Mouse (Mus musculus) cerebellum, adult (tissue): ENCODE measurements around the gene Mtfr2.

Experiments
- ATAC-seq: cut with Nextera tagmentation; 2 replicates; pipeline ENCODE4 v1.9.2; 2017; ENCODE audit warnings: mild to moderate bottlenecking, moderate library complexity, mixed read lengths; ENCODE audit not compliant: insufficient number of reproducible peaks, low FRiP score, low TSS enrichment

The Mtfr2 gene

DNA sequence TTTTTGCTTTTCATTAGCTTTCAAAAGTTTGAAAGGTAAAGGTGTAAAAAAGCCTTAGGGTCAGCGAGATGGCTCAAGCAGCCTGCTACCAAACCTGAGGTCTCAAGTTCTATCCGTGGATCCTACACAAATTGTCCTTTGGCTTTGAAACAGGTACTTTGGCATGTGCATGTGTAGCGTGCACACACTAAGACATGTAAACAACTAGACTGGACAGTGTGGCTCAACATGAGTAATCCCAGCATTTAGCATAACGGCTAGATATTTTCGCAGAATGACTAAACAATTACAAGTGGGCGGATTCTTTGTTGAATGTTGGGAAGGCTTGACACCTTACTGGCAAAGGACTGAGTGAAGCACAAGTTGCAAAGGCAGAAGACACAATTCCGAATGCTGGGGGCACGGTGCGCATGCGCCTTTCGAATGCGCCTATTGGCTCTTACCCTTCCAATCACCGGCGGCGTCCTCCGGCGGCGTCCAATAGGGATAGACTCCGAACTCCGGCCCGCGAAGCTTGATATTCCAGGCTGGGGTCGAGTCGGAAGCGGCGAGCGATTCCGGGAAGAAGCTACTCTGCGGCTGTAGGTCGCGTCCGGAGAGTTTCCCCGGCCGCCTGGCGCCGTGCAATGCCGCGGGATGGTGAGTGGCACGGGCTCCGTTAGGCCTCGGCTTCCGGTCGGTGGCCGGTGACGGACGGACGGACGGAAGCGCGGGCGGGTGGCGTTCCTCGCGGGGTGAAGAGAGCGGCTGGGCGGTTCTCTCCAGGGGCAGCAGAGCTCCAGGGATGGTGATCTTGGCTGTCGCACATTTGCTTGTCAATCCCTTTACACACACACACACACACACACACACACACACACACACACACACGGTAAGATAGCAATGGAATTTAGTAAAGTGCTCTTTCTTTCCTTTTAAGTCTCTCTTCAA is at the start of gene Mtfr2:
Mtfr2 (plus strand) TSS at position 486 of the 930 bp plus-strand sequence.
- ATAC-seq, result peak; percentile 98

DNA sequence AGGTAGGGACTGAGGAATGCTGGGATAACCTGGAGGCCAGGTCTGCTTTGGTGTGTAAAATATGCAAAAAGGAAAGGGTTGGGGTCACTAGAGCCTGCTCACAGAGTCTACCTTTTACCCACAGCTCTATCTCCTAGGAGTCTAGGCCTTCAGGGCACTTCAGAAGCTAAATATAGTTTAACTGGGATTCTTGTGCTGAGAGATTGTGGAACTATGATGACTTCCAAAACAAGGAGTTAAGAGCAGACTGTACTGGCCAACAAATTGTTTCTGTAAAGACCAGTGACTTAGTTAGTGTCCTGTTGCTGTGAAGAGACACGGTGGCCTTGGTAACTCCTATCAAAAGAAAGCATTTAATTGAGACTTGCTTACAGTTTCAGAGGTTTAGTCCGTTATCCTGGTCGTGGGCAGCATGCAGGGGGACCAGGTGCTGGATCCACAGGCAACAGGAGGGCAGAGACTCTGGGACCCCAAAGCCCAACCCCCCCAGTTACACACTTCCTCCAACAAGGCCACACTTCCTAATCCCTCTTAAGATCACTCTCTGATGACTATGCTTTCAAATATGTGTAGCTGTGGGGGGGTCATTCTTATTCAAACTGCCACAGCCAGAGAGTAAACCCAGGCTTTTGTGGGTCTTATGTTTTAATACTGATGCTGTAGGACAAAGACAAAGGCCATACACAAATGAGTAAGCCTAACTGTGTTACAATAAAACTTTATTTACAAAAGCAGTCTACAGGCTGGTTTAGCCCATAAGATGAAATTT is 49.2 kb upstream of the Mtfr2 start:
- ATAC-seq, result no peak

DNA sequence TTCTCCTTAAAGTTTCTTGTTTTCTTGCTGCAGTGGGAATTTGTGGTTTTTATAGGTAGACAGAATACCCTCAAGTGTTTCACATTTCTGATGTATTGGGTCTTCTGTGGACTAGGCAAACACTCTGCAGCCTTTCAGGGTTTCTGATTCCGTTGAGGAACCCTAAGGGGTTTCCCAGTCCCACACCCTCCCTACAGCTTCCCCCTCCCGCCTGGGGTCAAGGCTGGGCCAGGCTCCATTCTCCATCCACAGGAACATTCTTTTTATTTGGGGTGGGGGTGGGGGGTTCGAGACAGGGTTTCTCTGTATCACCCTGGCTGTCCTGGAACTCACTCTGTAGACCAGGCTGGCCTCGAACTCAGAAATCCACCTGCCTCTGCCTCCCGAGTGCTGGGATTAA is 48.5 kb upstream of the Mtfr2 start:
- no peak for ATAC-seq

DNA sequence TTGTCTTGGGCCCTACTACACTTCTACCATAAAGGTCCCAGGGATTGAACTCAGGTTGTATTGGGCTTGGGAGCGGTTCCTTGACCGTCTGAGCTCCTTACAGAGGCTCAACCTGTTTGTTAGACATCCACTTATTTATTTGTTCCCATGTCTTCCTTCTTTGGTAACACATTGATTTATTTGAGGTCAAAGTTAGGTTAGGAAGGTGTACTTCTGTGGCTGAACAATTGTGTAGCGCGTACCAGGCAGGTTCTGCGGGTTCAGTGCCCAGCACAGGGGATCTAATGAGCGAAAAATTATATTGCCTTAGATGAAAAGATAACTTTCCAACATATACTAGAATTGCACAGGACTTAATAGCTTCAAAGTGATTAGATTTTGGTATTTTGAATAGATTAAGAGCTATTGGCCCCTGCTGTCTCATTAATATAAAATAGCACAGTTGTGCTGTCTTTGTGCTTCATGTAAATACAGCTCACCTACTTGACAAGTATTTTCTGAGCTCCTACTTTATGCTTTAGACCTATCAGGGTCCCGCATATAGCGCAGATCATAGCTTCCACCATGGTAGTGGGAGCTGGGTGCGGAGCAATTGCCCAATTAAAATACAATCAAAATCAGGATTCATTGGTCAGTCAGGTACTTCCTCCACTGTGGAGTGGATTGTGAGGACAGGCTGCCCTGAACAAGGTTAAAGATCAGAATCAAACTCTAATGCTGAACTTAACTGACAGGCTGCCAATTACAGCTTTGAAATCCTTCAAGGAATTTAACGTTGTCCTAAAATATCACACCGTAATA is 36.4 kb upstream of the Mtfr2 start:
- no peak; the same call in 1 of the 2 replicates for ATAC-seq

DNA sequence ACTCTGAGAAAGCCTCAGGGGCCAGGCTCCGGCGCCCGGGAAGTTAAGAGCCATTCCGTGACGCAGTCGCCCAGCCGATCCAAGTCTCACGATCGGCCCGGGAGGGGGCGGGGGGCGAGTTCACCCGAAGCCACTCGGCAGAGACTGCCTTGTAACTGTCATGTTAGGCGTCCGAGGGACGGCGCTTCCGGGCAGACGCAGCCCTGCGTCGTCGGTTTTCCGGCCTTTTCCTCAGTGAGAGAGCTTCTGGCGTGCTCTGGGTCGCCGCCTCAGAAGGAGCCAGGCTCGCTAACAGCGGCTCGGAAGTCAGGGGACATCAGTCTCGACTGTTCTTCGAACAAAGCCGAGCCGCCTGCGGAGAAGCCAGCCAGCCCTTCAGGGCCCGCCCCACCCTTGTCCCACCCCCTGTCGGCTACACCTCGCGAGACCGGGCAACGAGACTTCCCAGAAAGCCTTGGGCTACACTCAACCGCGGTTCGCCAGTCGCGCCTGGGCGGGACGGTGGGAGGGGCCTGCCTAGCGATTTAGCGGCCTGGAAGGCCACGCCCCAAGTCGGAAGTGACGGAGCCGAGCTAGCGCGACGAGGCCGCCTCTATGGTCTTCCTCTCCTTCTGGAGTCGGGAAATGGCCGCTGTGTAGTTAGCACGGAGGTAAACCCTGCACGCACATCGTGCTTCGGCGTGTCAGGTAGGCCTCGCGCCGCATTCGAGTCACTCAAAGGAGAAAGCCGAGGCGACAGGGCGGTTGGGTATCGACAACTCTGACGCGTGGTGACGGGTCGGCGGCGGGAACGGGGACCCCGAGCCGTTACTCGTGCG is 35.4 kb upstream of the Mtfr2 start, which contains the start of gene Bclaf1:
Bclaf1 (plus strand) TSS at position 552 of the 818 bp plus-strand sequence.
- ATAC-seq, result peak; percentile 95

DNA sequence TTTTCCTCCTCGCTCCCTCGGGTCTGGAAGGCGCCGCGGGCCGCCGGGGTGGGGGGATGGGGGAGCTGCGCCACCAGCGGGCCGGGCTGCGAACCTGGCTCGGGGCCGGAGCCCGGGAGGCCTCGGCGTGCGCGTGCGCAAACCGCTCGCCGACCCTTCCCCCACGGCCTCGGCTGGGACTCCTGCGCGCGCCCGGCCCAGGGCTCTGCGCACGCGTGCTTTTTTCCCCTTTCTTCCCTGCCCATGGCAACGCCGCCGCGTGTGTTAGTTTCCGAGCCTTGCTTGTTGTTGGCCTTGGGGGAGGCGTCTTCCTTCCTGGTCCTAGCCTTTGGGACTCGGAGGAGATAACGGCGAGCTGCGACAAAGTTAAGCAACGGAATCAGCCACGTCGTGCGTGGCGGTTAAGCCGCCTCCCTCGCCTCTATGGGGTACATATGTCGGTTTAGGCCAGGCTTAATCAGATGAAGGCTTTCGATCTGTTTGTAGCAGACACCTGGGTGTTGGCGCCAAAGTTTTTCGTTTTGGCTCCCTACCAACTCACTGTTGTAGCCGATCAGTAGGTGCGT is 34.8 kb upstream of the Mtfr2 start:
- peak; percentile 70 for ATAC-seq

DNA sequence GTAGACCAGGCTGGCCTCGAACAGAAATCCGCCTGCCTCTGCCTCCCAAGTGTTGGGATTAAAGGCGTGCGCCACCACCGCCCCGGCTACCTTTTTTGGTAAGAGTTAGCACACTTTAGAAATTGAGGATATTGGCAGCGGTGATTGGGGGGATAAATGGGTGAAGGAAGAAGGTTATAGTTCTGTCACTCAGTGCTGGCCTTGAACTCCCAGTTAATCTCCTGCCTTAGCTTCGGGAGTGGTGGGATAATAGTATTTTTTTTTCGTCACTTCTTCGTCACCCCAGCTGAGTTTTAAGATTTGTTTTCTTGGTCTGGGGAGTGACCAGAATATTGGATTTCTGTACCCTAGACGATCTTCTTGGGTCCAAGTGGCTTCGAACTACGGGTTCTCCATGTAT is 34.1 kb upstream of the Mtfr2 start:
- ATAC-seq, result no peak

DNA sequence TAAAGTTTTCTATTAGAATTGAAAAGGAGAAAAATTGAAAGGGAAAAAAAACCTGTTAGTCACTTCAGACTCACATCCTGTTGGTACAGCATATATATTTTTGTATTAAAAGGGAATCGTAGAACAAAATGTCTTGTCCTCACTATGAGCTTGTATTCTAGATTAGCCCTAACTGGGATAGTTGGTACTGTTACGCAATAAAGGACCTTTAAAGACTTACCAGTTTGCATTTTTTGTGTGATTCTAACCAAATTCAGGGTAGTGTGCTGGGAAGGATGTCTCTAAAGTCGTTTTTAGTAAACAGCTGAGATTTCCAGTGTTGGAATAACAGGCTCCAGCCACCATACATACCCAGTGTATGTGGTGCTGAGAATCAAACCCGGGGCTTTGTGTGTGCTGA is 33.6 kb upstream of the Mtfr2 start:
- no peak for ATAC-seq

DNA sequence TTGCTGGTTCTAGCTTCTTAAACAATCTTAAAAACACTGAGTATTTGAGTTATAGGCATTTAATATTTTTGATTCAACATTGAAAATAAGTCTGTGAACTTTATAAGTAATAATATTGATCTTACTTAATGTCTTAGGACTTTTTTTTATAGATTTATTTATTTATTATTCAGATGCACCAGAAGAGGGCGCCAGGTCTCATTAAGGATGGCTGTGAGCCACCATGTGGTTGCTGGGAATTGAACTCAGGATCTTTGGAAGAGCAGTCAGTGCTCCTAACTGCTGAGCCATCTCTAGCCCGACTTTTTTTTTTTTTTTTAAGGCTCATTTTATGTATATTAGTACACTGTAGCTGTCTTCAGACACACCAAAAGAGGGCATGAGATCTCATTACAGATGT is 32.8 kb upstream of the Mtfr2 start:
- ATAC-seq, result no peak

DNA sequence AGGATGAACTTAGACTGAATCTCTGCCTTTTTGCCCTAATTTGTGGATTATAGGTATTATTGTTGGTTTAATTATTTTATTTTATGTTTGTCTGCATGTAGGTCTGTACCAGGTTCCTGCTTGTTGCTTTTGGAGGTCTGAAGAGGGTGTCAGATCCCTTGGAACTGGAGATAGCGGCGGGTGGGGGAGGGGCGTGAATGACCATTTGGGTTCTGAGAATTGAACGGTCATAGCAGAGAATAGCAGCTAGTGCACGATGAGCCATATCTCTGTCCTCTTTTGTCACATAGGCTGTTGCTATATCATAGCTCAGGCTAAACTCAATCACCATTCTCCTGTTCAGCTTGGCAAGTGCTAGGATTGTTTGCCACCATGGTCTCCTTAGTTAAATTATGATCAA is 30.1 kb upstream of the Mtfr2 start:
- no peak for ATAC-seq

DNA sequence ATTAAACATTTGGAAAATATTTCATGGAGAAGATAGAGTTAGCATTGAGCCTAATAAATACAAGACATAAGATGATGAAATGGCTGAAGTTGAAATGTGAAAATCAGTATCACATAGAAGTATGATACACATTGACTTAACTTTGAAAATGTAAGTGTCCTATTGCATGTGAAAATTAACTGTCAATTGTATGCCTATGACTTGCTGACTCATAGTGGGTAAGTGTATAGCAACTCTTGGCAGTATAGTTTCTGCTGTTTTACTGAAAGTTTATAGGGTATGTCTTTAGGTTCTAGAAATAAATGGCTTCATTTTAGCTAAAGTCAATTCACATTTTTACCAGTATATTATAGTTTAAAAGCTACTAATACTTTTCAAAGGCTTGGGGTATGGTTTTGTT is 21.3 kb upstream of the Mtfr2 start:
- no peak for ATAC-seq

DNA sequence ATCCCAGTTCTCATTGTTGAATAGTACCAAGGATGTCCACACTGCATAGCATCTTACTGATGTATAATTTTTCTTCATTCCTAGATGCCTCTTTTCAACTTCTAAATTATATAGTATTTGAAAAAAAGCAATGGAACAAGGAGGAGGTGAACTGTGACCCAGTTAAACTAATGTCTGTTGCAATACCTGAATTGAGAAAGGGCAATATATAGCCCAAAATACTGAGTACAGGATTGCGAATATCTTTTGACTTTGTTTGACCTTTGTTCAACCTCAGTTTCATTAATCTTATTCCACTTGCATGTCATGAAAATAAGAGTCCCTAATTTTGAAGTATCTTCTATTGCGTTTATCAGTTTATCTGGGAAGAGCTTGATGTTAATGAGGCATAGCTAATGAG is 16.3 kb upstream of the Mtfr2 start:
- no peak for ATAC-seq

DNA sequence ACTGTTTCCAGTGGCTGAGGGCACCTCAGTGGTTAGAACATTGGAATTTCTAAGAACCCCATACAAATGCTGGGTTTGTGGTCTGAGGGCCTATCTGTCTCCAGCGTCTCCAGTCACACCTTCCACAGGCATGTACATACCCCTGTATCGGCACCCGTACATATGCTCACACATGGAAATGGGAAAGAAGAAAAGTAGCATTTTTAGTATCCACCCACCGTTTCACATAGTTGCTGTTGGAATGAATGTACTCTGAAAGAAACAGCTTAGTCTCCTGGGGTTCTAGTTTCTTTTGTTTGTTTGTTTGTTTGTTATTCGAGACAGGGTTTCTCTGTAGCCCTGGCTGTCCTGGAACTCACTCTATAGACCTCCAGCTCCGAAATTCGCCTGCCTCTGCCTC is 9.7 kb upstream of the Mtfr2 start:
- no peak for ATAC-seq

DNA sequence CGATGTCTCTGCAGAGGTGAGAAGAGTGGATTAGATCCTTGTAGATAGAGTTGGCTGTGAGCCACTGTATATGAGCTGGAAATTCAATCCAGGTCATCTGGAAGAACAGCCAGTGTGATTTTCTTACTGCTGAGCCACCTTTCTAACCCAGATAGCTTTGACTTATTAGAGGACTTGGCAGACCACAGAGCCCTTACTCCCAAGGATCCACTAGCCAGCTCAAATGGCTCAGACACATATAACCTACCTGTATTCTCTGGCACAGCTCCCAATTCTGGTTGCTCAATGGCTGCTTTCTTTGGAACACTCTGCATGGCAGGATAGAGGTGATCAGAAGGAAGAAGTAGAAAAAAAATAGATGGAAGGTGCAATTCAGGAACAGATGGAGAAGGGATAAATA is 1.8 kb upstream of the Mtfr2 start:
- no peak for ATAC-seq

DNA sequence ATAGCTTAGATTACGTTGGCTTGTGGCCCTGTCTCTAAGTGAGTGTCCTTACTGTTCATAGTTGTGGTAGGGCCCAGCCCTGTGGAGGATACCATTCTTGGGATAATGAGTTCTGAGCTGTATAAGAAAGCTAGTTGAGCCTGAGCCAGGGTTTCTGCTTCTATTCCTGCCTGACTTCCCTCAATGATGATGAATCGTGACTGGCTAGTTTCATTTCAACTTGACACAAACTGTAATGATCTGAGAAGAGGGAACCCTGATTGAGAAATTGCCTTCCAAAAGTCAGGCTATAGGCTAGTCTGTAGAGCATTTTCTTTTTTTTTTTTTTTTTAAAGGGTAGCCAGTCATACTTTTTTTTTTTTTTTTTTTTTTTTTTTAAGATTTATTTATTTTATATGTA is 1.3 kb downstream of the Mtfr2 start:
- no peak for ATAC-seq

DNA sequence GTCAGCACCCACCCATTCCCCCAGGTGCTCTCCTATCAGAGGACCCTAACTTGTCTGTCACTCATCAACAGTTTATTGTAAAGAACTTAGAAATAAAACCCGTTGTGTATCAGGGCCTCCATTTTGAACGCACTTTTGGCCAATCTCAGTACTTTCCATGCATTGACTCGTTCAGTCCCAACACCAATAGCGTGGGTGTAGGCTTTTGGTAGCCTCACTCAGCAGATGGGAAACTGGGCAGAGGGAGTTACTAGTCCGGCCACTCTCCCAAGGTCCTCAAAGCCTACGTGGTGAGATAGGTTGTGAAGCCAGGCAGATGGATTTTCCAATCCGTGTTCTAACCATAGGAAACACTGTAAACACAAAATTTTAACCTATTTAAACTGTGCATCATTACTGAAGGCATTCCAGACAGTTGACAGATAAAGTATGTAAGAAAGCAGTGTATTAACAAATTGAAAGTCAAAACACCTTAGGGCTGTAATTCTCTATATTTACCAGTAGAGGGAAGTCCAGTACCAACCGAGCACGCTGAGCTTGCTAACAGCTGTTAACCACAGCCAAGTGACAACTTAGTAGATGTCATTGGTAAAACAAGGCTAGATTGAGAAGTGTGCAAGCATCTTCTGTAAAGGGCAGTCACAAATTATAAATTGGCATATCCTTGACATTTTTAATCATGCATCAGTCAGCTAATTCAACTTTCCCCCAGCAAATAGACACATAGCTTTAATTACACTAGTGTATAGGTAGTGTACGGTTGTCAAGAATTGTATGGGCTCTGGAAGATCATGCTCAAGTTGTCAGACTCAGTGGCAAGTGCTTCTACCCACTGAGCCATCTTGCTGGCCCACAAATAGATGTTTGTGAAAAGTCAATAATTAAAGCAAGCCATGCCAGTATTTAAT is 14.2 kb downstream of the Mtfr2 start:
- no peak for ATAC-seq

DNA sequence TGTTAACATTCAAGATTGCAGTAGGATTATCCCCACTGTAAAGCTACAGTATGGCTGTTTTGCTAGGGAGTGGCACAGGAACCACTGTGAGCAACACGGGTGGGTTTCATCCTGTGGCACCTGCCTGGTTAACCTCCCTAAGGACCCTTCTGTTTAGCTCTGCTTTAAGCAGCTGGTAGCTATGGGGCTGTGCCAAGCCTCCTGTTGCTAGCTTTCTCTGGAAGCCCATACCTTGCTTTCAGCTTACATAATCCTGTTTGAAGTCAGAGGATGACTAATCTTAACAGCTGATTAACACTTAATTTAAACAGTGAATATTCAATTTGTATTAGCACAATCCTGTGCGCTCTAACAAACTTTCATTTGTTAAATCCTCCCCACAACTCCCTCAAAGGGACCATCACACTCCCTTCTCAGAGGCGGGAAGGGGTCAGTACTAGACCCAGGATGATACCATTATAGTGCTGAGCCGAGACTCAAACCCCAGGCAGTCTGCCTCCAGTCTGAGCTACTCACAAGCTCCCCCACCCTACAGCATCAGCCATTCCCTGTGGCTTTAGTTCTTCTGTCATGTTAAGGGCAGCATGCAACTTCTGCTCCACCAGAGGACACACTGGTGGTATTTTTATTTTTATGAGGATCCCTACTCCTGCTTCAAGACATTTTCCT is 15.0 kb downstream of the Mtfr2 start:
- no peak for ATAC-seq

DNA sequence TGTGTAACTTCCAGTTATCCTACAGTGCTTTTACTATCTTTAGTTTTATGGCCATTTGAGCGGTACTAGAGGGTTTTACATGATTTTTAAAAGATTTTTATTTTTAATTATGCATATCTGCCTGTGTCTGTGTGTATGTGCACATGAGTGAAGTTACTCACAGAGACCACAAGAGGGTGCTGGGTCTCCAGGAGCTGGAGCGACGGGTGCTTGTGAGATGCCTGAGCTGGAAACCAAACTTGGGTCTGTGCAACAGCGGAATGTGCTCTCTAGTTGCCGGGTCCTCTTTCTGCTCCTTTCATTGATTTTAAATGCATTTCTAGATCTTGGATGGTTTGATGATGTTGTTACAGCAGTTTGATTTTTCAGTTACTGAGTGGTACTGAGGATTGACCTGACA is 24.5 kb downstream of the Mtfr2 start:
- ATAC-seq, result no peak
